ENCODE assay signal across 7 mouse cellular contexts in genomic region chr6:90466079-90466478, GRCm38 (mm10). TPM values are rescaled to one million over a fixed set of nuclear protein-coding genes. Genes with fewer than 3 reads are reported as not detected.
DNase-seq lines count a peak whose midpoint lies in the region; ATAC-seq and TF ChIP-seq lines count a peak whose summit lies in the region.

No protein-coding gene starts in this region.

- intact Hi-C loops in heart, postnatal 36 days (cut with DNase I) = no loop called here

- H3K27ac ChIP-seq in layer of hippocampus, adult 2 months = peak overlapping the region; percentile 98
- no peak overlapping the region for H3K27ac ChIP-seq in midbrain, embryonic 14.5 days (replicated peaks; ENCODE audit: low read depth, low read length)

- no peaks in the 10 kb centered on the region for H3K36me3 ChIP-seq in midbrain, embryonic 14.5 days (ENCODE audit: control insufficient read depth, insufficient read depth, low read length)

- H3K9me3 ChIP-seq in midbrain, embryonic 14.5 days (ENCODE audit: control insufficient read depth, low read length) = no peaks in the 10 kb centered on the region

- H3K4me2 ChIP-seq in midbrain, embryonic 14.5 days (ENCODE audit: low read length) = no peak overlapping the region

- H3K4me1 ChIP-seq in midbrain, embryonic 14.5 days (ENCODE audit: control insufficient read depth, insufficient read depth, low read length) = peaks cover 17% of the 10 kb centered on the region; the same call in 1 of the 2 replicates

- no peak for TF ChIP-seq CTCF in layer of hippocampus, adult 2 months (conservative IDR thresholded peaks at IDR 0.05)

- H3K9ac ChIP-seq in midbrain, embryonic 14.5 days (replicated peaks; ENCODE audit: low read length) = no peak overlapping the region

- H3K27me3 ChIP-seq in midbrain, embryonic 14.5 days (ENCODE audit: control insufficient read depth, insufficient read depth, low read length) = peaks cover 25% of the 10 kb centered on the region

- no peak for ATAC-seq in midbrain, embryonic 14.5 days (ENCODE audit: low FRiP score, low TSS enrichment)

- no peak overlapping the region for H3K4me3 ChIP-seq in layer of hippocampus, adult 2 months
- H3K4me3 ChIP-seq in midbrain, embryonic 14.5 days (replicated peaks; ENCODE audit: low read depth, low read length) = no peak overlapping the region

- DNase-seq in layer of hippocampus, adult 2 months (ENCODE audit: low spot score in 2 of 2) = no peak
- DNase-seq in layer of hippocampus, postnatal 36 days = no peak
- peak; percentile 60 for DNase-seq in adrenal gland, postnatal 25 days
- peak; percentile 74 to 81 for DNase-seq in heart, postnatal 36 days
- DNase-seq in lung, postnatal 36 days = peak; percentile 88
- DNase-seq in cerebellum, adult 11-12 months = no peak
- DNase-seq in midbrain, embryonic 14.5 days = no peak

- WGBS in midbrain, embryonic 14.5 days = 79% methylated on average over 10 of the region's 10 CpGs

RNA-seq across cellular contexts. Expression of gene Klf15, which starts 3.7 kb away (rescaled TPM):
- 10 to 100 TPM; 29.9 to 33.8 TPM for total RNA-seq in layer of hippocampus, adult 2 months (2021)
- total RNA-seq in layer of hippocampus, postnatal 36 days (2021) = 10 to 100 TPM; 26.2 to 41.7 TPM
- total RNA-seq in adrenal gland, postnatal 25 days (2021) = 38.4 and 44.5 TPM in 2 replicates
- 10 to 100 TPM; 60.8 to 87.4 TPM for total RNA-seq in heart, postnatal 36 days (2021)
- 13.9 and 14.2 TPM in 2 replicates for polyA plus RNA-seq in midbrain, embryonic 14.5 days (2014; fragmentation: Nextera tagmentation; extraction: Ambion mirVana)

RNA-seq across cellular contexts. Expression of gene Aldh1l1, which starts 20.1 kb away (rescaled TPM):
- total RNA-seq in layer of hippocampus, adult 2 months (2021) = 10 to 100 TPM; 39.3 to 45.2 TPM
- 10 to 100 TPM; 40.9 to 41.3 TPM for total RNA-seq in layer of hippocampus, postnatal 36 days (2021)
- 179 and 220 TPM in 2 replicates for total RNA-seq in adrenal gland, postnatal 25 days (2021)
- total RNA-seq in heart, postnatal 36 days (2021) = 1 to 10 TPM; 1.9 to 2.2 TPM
- polyA plus RNA-seq in midbrain, embryonic 14.5 days (2014; fragmentation: Nextera tagmentation; extraction: Ambion mirVana) = 44.5 and 51.9 TPM in 2 replicates

RNA-seq across cellular contexts. Expression of gene Cfap100, which starts 37.5 kb away (rescaled TPM):
- 10 to 100 TPM; 16.3 to 18.7 TPM for total RNA-seq in layer of hippocampus, adult 2 months (2021)
- 10 to 100 TPM; 10.7 to 16.8 TPM for total RNA-seq in layer of hippocampus, postnatal 36 days (2021)
- 1.1 TPM in 1 of 2 replicates, not detected in the other for total RNA-seq in adrenal gland, postnatal 25 days (2021)
- total RNA-seq in heart, postnatal 36 days (2021) = under 1 TPM in 1 of 2 experiments, not detected in 1; 0.35 TPM
- polyA plus RNA-seq in midbrain, embryonic 14.5 days (2014; fragmentation: Nextera tagmentation; extraction: Ambion mirVana) = 7.2 and 11.1 TPM in 2 replicates

Comparison
In these comparisons a context has a peak if more than half of its experiments do, and no peak if none do; other contexts are left out.
1. DNase-seq: peak in adrenal gland, postnatal 25 days (single experiment), heart, postnatal 36 days (2 of 2) and lung, postnatal 36 days (single experiment); none in layer of hippocampus, adult 2 months (0 of 2), layer of hippocampus, postnatal 36 days (0 of 2), cerebellum, adult 11-12 months (single experiment) and midbrain, embryonic 14.5 days (single experiment).
2. RNA of gene Aldh1l1, which starts 20.1 kb away (total RNA-seq): 179 to 220 TPM in adrenal gland, postnatal 25 days, 39.3 to 45.2 TPM in layer of hippocampus, adult 2 months and 40.9 to 41.3 TPM in layer of hippocampus, postnatal 36 days; 1.9 to 2.2 TPM in heart, postnatal 36 days; every median in the first group is over 10 times any median in the second.